Mouse (Mus musculus) olfactory bulb, adult 2 months (tissue): ENCODE results near the gene Slc52a3. TPM values are rescaled to one million over a fixed set of nuclear protein-coding genes. Genes with fewer than 3 reads are reported as not detected.

ENCODE experiments used
- H3K27ac ChIP-seq: fragments of 200-500 bp; 2 replicates; pipeline ENCODE4 v1.5.1; 2012; ENCODE audit warnings: low read depth, low read length; ENCODE audit not compliant: insufficient read depth
- H3K4me1 ChIP-seq: fragments of 200-500 bp; 2 replicates; pipeline ENCODE4 v1.6.1; 2012; ENCODE audit warnings: low read length; ENCODE audit not compliant: control insufficient read depth, insufficient read depth
- H3K4me3 ChIP-seq: fragments of 200-500 bp; 2 replicates; pipeline ENCODE4 v1.5.1; 2012; ENCODE audit warnings: mild to moderate bottlenecking, low read depth, low read length, moderate library complexity; ENCODE audit not compliant: insufficient read depth
- CTCF ChIP-seq: fragments of 200-500 bp; IDR thresholded peaks from 2 replicates; pipeline ENCODE4 v1.5.1; 2012; ENCODE audit warnings: low read depth, mild to moderate bottlenecking, low read length, moderate library complexity; ENCODE audit not compliant: insufficient read depth
- POLR2A ChIP-seq: fragments of 200-500 bp; IDR thresholded peaks from 2 replicates; pipeline ENCODE4 v1.6.1; 2012; ENCODE audit warnings: mild to moderate bottlenecking, low read depth, low read length, moderate library complexity; ENCODE audit not compliant: insufficient read depth
- WGBS: fragments of 180-500 bp; shearing (Covaris S2); methylation state at CpG from one replicate; pipeline ENCODE4 v1.1.7; 2018; 5-methylcytosine and 5-hydroxymethylcytosine counted together
- polyA plus RNA-seq: library from polyadenylated mRNA; stranded (reverse); fragments of >200 nt; gene quantifications from 2 replicates; pipeline ENCODE4 v1.2.4, GENCODE M21; 2012; ENCODE audit warnings: low replicate concordance; ENCODE audit not compliant: missing spikeins, insufficient read depth, insufficient read length

Slc52a3 gene
- polyA plus RNA-seq, 1 experiment, result not detected

DNA sequence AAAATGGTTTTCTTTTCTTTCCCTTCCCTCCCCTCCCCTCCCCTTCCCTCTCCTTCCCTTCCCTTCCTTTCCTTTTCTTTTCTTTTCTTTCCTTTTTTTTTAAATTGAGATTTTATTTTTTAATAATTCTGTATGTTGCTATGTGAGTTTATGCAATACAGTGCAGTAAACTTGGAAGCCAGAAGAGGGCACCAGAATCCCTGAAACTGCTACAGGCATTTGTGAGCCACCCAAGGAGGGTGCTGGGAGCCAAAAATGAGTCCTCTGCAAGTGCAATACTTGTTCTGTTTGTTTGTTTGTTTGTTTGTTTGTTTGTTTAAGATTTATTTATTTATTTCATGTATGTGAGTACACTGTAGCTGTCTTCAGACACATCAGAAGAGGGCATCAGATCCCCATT is 25.7 kb downstream of the Slc52a3 start:
- Histone ChIP-seq H3K4me1 (no peaks in the 10 kb centered on the region), H3K4me3 (no peak overlapping the region), H3K27ac (no peak overlapping the region)
- TF ChIP-seq POLR2A, result no peak
- no peak for TF ChIP-seq CTCF

GRCm38 (mm10) chr2:152024883-152025422 is 28.6 kb downstream of the Slc52a3 start:
- no peak overlapping the region for H3K4me3 ChIP-seq
- TF ChIP-seq POLR2A, result no peak
- TF ChIP-seq CTCF, result no peak
- H3K4me1 ChIP-seq, result peaks cover 4% of the 10 kb centered on the region; the same call in 1 of the 2 replicates
- H3K27ac ChIP-seq, result no peak overlapping the region
- WGBS, result 72% methylated on average over 11 of the region's 11 CpGs

DNA sequence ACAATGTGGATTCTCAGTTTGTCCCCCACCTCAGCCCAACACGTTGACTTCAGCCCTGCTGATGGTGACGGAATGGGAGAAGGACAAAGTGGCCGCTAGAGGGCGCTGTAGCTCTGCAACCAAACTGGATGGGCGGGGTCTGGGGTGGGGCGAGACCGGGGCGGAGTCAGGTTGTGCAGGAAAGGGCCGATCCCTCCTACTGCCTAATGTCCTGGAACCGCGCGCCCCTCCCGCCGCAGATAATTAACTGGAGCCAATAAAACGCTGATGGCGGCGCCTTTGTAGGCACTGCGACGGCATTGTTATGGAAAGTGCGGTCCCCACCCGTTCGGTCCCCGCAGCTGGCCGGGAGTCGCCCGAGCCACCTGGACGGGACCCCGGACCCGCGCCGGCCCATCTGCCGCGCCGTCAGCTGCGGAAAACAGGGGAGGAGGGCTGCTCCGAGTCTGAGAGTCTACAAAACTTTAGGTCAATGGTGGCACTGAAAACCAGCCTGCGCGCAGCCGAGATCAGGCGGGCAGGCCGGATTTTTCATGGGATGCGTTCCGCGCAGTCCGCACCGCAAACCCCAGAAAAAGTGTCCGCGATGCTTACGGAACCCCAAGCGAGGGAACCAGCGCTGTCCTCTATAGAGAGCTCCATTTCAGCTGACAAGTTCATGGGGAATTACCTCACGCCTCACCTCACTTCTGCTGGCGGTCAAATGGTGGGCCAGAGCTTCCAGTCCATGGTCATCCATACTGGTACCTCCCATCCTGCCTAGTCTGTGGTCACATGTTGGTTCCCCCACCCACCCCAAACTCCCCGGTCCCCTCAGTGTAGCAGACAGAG is 33.2 kb downstream of the Slc52a3 start:
- 2% methylated on average over 54 of the region's 54 CpGs for WGBS
- no peak overlapping the region for H3K27ac ChIP-seq

DNA sequence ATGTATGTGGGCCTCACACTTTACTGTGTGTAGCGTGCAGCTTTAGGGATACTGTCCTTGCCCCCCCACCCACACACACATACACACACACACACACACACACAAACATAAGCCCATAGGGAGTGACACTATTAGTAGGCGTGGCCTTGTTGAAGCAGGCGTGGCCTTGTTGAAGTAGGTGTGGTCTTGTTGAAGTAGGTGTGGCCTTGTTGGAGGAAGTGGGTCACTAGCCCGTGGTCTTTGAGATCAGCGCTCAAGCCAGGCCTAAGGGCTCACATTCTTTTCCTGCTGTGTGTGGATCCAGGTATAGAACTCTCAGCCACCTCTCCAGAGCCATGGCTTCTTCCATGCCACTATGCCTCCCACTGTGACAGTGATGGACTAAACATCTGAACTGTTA is 34.7 kb downstream of the Slc52a3 start:
- Histone ChIP-seq H3K4me1 (peaks cover 4% of the 10 kb centered on the region; the same call in 1 of the 2 replicates), H3K27ac (no peak overlapping the region), H3K4me3 (no peak overlapping the region)
- WGBS, result 91% methylated on average over 5 of the region's 5 CpGs
- TF ChIP-seq POLR2A (no peak), CTCF (no peak)

More for the DNA sequence above, 33.2 kb downstream of the Slc52a3 start:
- Histone ChIP-seq H3K4me1 (peaks cover 4% of the 10 kb centered on the region; the same call in 1 of the 2 replicates), H3K4me3 (peak overlapping the region; percentile 58)
- no peak for TF ChIP-seq POLR2A
- TF ChIP-seq CTCF, result peak; percentile 74

DNA sequence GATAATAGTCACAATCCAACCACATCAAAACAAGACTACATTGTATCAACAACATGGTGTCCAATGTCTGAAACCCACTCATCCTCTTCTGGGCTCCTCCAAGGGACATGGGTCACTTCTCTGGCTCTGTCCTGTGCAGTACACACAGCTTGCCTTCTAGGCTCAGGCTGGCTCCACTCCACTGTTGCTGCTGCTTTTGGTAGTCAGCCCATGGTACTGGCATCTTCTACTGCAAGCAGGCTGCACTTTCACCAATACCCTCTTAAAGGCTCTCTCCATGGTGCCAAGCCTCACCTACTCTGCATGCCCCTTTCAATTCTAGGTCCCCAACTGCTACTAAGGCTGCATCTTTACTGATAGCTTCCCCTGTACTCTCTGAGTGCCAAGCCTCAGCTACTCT is 43.8 kb downstream of the Slc52a3 start:
- TF ChIP-seq POLR2A (no peak), CTCF (no peak)
- Histone ChIP-seq H3K4me3 (no peak overlapping the region), H3K4me1 (0 out of 2 replicates have a peak, but pooled peaks cover 5% of the 10 kb centered on the region), H3K27ac (no peak overlapping the region)

DNA sequence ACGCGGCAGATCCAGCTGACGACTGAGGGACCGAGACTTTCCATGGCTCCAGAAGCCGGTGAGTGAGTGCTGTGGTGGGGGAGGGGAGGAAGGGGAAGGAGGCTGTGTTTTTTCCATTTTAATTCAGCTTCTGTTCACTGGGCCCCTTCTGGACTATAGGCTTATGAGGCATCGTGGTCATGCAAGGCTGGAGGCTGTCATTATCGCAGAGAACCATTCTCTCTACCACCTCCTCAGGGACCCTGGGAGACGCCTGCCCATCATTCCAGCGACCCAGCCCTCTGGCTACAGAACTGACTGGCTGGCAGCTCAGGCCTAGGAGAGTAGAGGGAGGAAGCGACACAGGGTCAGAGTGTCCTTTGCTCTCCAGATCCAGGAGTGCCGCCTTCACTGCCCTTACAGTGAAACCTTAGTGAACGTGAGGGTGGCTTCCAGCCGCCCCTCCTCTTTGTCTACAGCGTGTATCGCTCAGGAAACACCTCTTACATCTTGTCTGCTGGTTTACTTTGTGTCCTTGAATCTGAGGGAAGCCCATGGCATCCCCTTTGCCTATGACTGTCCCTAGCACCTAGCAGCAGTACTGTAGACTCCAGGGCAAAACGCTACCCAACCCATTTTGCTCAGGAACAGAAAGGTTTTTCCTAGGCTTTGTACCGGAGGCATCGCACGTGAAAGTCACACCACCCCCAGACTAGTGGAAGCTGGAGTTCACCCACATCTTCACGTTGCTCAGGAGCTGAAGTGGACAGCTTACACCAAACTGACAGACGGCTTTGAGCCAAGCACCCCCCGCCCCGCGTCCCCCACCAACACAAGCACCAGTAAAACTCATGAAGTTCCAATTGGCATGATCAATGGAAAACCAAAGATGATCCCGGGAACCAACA is 51.0 kb downstream of the Slc52a3 start:
- no peak overlapping the region for H3K4me3 ChIP-seq
- TF ChIP-seq CTCF (no peak), POLR2A (no peak)
- no peak overlapping the region for H3K27ac ChIP-seq
- H3K4me1 ChIP-seq, result peaks cover 29% of the 10 kb centered on the region
- WGBS, result 32% methylated on average over 25 of the region's 25 CpGs

- peaks cover 29% of the 10 kb centered on the region for H3K4me1 ChIP-seq
- WGBS, result 1% methylated on average over 80 of the region's 82 CpGs
These were observed 52.0 kb downstream of the Slc52a3 start for GRCm38 (mm10) chr2:152048003-152048980.

DNA sequence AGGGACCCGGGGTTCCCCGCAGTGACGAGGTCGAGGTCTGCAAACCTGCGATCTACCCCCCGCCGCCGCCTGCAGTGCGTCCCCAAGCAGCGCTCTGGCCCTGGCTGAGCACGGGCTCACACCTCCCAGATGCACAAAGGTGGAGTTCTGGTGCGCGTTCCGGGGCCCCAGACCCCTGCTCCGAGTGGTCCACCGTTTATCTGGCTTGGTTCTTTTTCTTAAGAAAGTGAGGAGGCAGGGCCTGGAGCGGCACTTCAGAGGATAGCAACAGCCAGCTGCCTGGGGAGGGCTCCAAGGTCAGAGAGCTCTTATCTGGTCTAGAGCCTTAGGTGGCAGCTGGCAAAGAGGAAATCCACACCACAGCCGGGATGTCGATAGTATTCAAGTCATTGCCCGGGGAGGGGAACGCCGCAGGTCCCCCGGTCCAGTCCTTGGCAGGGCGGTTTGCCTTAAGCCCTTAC is 52.7 kb downstream of the Slc52a3 start:
- TF ChIP-seq POLR2A (no peak), CTCF (no peak)
- Histone ChIP-seq H3K4me3 (peak overlapping the region; percentile 48), H3K4me1 (peaks cover 29% of the 10 kb centered on the region), H3K27ac (no peak overlapping the region)
- 2% methylated on average over 24 of the region's 24 CpGs for WGBS

More at GRCm38 (mm10) chr2:152048003-152048980, 52.0 kb downstream of the Slc52a3 start:
- Histone ChIP-seq H3K27ac (no peak overlapping the region), H3K4me3 (peak overlapping the region; percentile 48)
- TF ChIP-seq CTCF, result no peak
- no peak for TF ChIP-seq POLR2A
